Mouse (Mus musculus): ENCODE measurements around the gene Ube2e1. TPM values are rescaled to one million over a fixed set of nuclear protein-coding genes. Genes with fewer than 3 reads are reported as not detected.

Ube2e1 gene
- polyA plus RNA-seq (2014; fragmentation: Nextera tagmentation; extraction: Ambion mirVana) = 49.5 and 50.0 TPM in 2 replicates

GRCm38 (mm10) chr14:18331693-18332131, at the start of gene Ube2e1:
Ube2e1 (minus strand) TSS chr14:18331859.
- peak; percentile 82 for DNase-seq

GRCm38 (mm10) chr14:18379841-18380240, 48.2 kb upstream of the Ube2e1 start:
- no peak overlapping the region for H3K4me3 ChIP-seq (ENCODE audit: low read depth, low read length)

More at GRCm38 (mm10) chr14:18331693-18332131, at the start of gene Ube2e1:
- Histone ChIP-seq H3K36me3 (ENCODE audit: insufficient read depth) (peaks cover 12% of the 10 kb centered on the region; the same call in 1 of the 2 replicates), H3K27me3 (ENCODE audit: insufficient read depth, low read length) (no peaks in the 10 kb centered on the region), H3K4me2 (peak within 1 kb of the TSS; percentile 68), H3K4me3 (ENCODE audit: low read depth, low read length) (peak within 1 kb of the TSS; percentile 91), H3K9me3 (ENCODE audit: low read depth, low read length) (no peaks in the 10 kb centered on the region), H3K4me1 (ENCODE audit: insufficient read depth) (peaks cover 6% of the 10 kb centered on the region), H3K9ac (peak within 1 kb of the TSS; percentile 97), H3K27ac (ENCODE audit: low read depth) (peak within 1 kb of the TSS; percentile 85)
- ATAC-seq (ENCODE audit: insufficient read depth) = peak; percentile 90
- no peak for TF ChIP-seq CTCF (IDR thresholded peaks at IDR 0.05; ENCODE audit: low read depth)
- WGBS = under 1% methylated on average over 39 of the region's 39 CpGs

GRCm38 (mm10) chr14:18377944-18378575, 46.4 kb upstream of the Ube2e1 start:
- 47% methylated on average over 8 of the region's 8 CpGs for WGBS
- Histone ChIP-seq H3K27me3 (ENCODE audit: insufficient read depth, low read length) (no peaks in the 10 kb centered on the region), H3K27ac (ENCODE audit: low read depth) (no peak overlapping the region), H3K4me2 (no peak overlapping the region), H3K9me3 (ENCODE audit: low read depth, low read length) (no peaks in the 10 kb centered on the region), H3K4me3 (ENCODE audit: low read depth, low read length) (no peak overlapping the region), H3K9ac (no peak overlapping the region), H3K4me1 (ENCODE audit: insufficient read depth) (no peaks in the 10 kb centered on the region), H3K36me3 (ENCODE audit: insufficient read depth) (no peaks in the 10 kb centered on the region)
- ATAC-seq (ENCODE audit: insufficient read depth) (peak; percentile 63; the same call in 1 of the 2 replicates), DNase-seq (peak; percentile 24)
- TF ChIP-seq CTCF (IDR thresholded peaks at IDR 0.05; ENCODE audit: low read depth) = peak; percentile 61

More at GRCm38 (mm10) chr14:18379841-18380240, 48.2 kb upstream of the Ube2e1 start:
- Histone ChIP-seq H3K36me3 (ENCODE audit: insufficient read depth) (no peaks in the 10 kb centered on the region), H3K9me3 (ENCODE audit: low read depth, low read length) (no peaks in the 10 kb centered on the region), H3K4me1 (ENCODE audit: insufficient read depth) (no peaks in the 10 kb centered on the region), H3K27me3 (ENCODE audit: insufficient read depth, low read length) (no peaks in the 10 kb centered on the region), H3K9ac (no peak overlapping the region), H3K27ac (ENCODE audit: low read depth) (no peak overlapping the region), H3K4me2 (no peak overlapping the region)
- ATAC-seq (ENCODE audit: insufficient read depth) (no peak), DNase-seq (no peak)
- no peak for TF ChIP-seq CTCF (IDR thresholded peaks at IDR 0.05; ENCODE audit: low read depth)
- WGBS = 87% methylated on average over 5 of the region's 5 CpGs

- no peaks in the 10 kb centered on the region for H3K36me3 ChIP-seq (ENCODE audit: insufficient read depth)
- no peaks in the 10 kb centered on the region for H3K9me3 ChIP-seq (ENCODE audit: low read depth, low read length)
- H3K27ac ChIP-seq (ENCODE audit: low read depth) = no peak overlapping the region
- no peak overlapping the region for H3K4me3 ChIP-seq (ENCODE audit: low read depth, low read length)
- DNase-seq (no peak), ATAC-seq (ENCODE audit: insufficient read depth) (no peak)
- 56% methylated on average over 3 of the region's 3 CpGs for WGBS
- no peaks in the 10 kb centered on the region for H3K27me3 ChIP-seq (ENCODE audit: insufficient read depth, low read length)
- no peaks in the 10 kb centered on the region for H3K4me1 ChIP-seq (ENCODE audit: insufficient read depth)
- no peak overlapping the region for H3K9ac ChIP-seq
- TF ChIP-seq CTCF (IDR thresholded peaks at IDR 0.05; ENCODE audit: low read depth) = no peak
- no peak overlapping the region for H3K4me2 ChIP-seq
Observed at GRCm38 (mm10) chr14:18376206-18376605, 44.5 kb upstream of the Ube2e1 start.

- DNase-seq = peak; percentile 33
- Histone ChIP-seq H3K4me3 (ENCODE audit: low read depth, low read length) (no peak overlapping the region), H3K27me3 (ENCODE audit: insufficient read depth, low read length) (no peaks in the 10 kb centered on the region), H3K9ac (no peak overlapping the region), H3K4me1 (ENCODE audit: insufficient read depth) (no peaks in the 10 kb centered on the region), H3K9me3 (ENCODE audit: low read depth, low read length) (no peaks in the 10 kb centered on the region), H3K36me3 (ENCODE audit: insufficient read depth) (no peaks in the 10 kb centered on the region), H3K27ac (ENCODE audit: low read depth) (no peak overlapping the region), H3K4me2 (no peak overlapping the region)
- 54% methylated on average over 6 of the region's 6 CpGs for WGBS
- TF ChIP-seq CTCF (IDR thresholded peaks at IDR 0.05; ENCODE audit: low read depth) = no peak
- ATAC-seq (ENCODE audit: insufficient read depth) = 0 out of 2 replicates have a peak, but pooled peaks have one; percentile 59
Observed at GRCm38 (mm10) chr14:18373758-18374405, 42.2 kb upstream of the Ube2e1 start.

- Histone ChIP-seq H3K9me3 (ENCODE audit: low read depth, low read length) (no peaks in the 10 kb centered on the region), H3K4me2 (no peak overlapping the region), H3K9ac (no peak overlapping the region), H3K36me3 (ENCODE audit: insufficient read depth) (no peaks in the 10 kb centered on the region), H3K4me3 (ENCODE audit: low read depth, low read length) (no peak overlapping the region), H3K4me1 (ENCODE audit: insufficient read depth) (no peaks in the 10 kb centered on the region), H3K27ac (ENCODE audit: low read depth) (no peak overlapping the region), H3K27me3 (ENCODE audit: insufficient read depth, low read length) (no peaks in the 10 kb centered on the region)
- WGBS = 69% methylated on average over 9 of the region's 9 CpGs
- DNase-seq (no peak), ATAC-seq (ENCODE audit: insufficient read depth) (no peak)
- no peak for TF ChIP-seq CTCF (IDR thresholded peaks at IDR 0.05; ENCODE audit: low read depth)
Observed at GRCm38 (mm10) chr14:18372761-18373610, 41.3 kb upstream of the Ube2e1 start.
